Mouse (Mus musculus) liver, embryonic 14.5 days (tissue): ENCODE data around the gene Actr1a. TPM values are rescaled to one million over a fixed set of nuclear protein-coding genes. Genes with fewer than 3 reads are reported as not detected.

Experiments
- ATAC-seq: fragments of 200-750 bp; cut with Nextera tagmentation; 2 replicates; pipeline ENCODE4 v1.8.0; 2017; ENCODE audit warnings: moderate number of reproducible peaks, mild to moderate bottlenecking, moderate library complexity; ENCODE audit not compliant: insufficient read depth
- DNase-seq, 3 experiments: peaks; one replicate each; pipeline ENCODE4 v3.0.0-alpha.2; 2012 to 2013; ENCODE audit warnings: low read depth in 3 of 3, low spot score in 3 of 3
- H3K27ac ChIP-seq: fragments of 300-500 bp; sonication (generic); 2 replicates; pipeline ENCODE4 v1.5.1; 2014; ENCODE audit warnings: moderate library complexity, mild to moderate bottlenecking, control low read depth, inconsistent platforms
- H3K27me3 ChIP-seq: fragments of 300-500 bp; sonication (generic); 2 replicates; pipeline ENCODE4 v1.6.1; 2014; ENCODE audit warnings: mild to moderate bottlenecking, low read length, moderate library complexity; ENCODE audit not compliant: control insufficient read depth, insufficient read depth
- H3K36me3 ChIP-seq: fragments of 300-500 bp; sonication (generic); replicated peaks from 2 replicates; pipeline ENCODE4 v1.6.1; 2014; ENCODE audit warnings: low read depth; ENCODE audit not compliant: control insufficient read depth, insufficient read depth
- H3K4me1 ChIP-seq, 2 experiments: fragments of 200-500 bp in 1 of 2; fragments of 300-500 bp in 1 of 2; sonication (generic) in 1 of 2; replicated peaks; 2 replicates each; pipeline ENCODE4 v1.6.1; 2012 to 2014; ENCODE audit warnings: antibody characterized with exemption in 1 of 2, inconsistent platforms in 1 of 2, low read length in 1 of 2; ENCODE audit not compliant: control insufficient read depth in 2 of 2, insufficient read depth in 2 of 2
- H3K4me2 ChIP-seq: fragments of 300-500 bp; sonication (generic); 2 replicates; pipeline ENCODE4 v1.6.1; 2014; ENCODE audit warnings: low read depth, mild to moderate bottlenecking, control low read depth, moderate library complexity
- H3K4me3 ChIP-seq, 2 experiments: fragments of 200-500 bp in 1 of 2; fragments of 300-500 bp in 1 of 2; sonication (generic) in 1 of 2; 2 replicates each; pipeline ENCODE4 v1.5.1; 2012 to 2014; ENCODE audit warnings: low read depth in 2 of 2, low read length in 2 of 2, mild to moderate bottlenecking in 2 of 2, control low read depth in 1 of 2, inconsistent platforms in 1 of 2, moderate library complexity in 1 of 2; ENCODE audit not compliant: insufficient read depth in 1 of 2
- H3K9ac ChIP-seq: fragments of 300-500 bp; sonication (generic); replicated peaks from 2 replicates; pipeline ENCODE4 v1.6.1; 2014; ENCODE audit warnings: mild to moderate bottlenecking, control low read depth, moderate library complexity
- H3K9me3 ChIP-seq: fragments of 300-500 bp; sonication (generic); 2 replicates; pipeline ENCODE4 v1.6.1; 2016; ENCODE audit warnings: low read length, mixed read lengths; ENCODE audit not compliant: control insufficient read depth
- CTCF ChIP-seq: IDR thresholded peaks from 2 replicates; pipeline ENCODE4 v1.5.1; 2016; ENCODE audit warnings: antibody characterized with exemption, low read depth, control low read depth
- EP300 ChIP-seq: IDR thresholded peaks from 2 replicates; pipeline ENCODE4 v1.6.1; 2016; ENCODE audit warnings: antibody characterized with exemption, low read depth
- WGBS: fragments of 180-500 bp; shearing (Covaris S2); extraction: QIAGEN DNeasy Blood & Tissue Kit; methylation state at CpG from one replicate; pipeline ENCODE4 v1.1.7; 2014; ENCODE audit not compliant: insufficient replicate concordance; 5-methylcytosine and 5-hydroxymethylcytosine counted together
- polyA plus RNA-seq, 2 experiments: library from polyadenylated mRNA; depleted of rRNA in 1 of 2; stranded (reverse) in 1 of 2; unstranded in 1 of 2; fragments of >200 nt; fragmentation: Nextera tagmentation in 1 of 2; extraction: Ambion mirVana in 1 of 2; gene quantifications; 2 replicates each; pipeline versions ENCODE4 v1.2.1 to v1.2.3; 2012 to 2014

The Actr1a gene
- polyA plus RNA-seq, 2 experiments: 28.1 to 47.0 TPM

- Histone ChIP-seq H3K9ac (no peak overlapping the region), H3K9me3 (no peaks in the 10 kb centered on the region), H3K36me3 (no peaks in the 10 kb centered on the region), H3K4me1 (no peaks in the 10 kb centered on the region), H3K27ac (no peak overlapping the region), H3K4me2 (no peak overlapping the region), H3K4me3 (no peak overlapping the region), H3K27me3 (no peaks in the 10 kb centered on the region)
- TF ChIP-seq EP300: no peak
- no peak for TF ChIP-seq CTCF
- DNase-seq: no peak
- WGBS: 75% methylated on average over 2 of the region's 2 CpGs
- no peak for ATAC-seq
Measured at GRCm38 (mm10) chr19:46413969-46414368, 18.4 kb upstream of the Actr1a start.

- 72% methylated on average over 12 of the region's 12 CpGs for WGBS
- Histone ChIP-seq H3K9ac (no peak overlapping the region), H3K27me3 (no peaks in the 10 kb centered on the region), H3K4me1 (no peaks in the 10 kb centered on the region), H3K4me3 (no peak overlapping the region), H3K27ac (no peak overlapping the region), H3K4me2 (no peak overlapping the region), H3K9me3 (no peaks in the 10 kb centered on the region), H3K36me3 (no peaks in the 10 kb centered on the region)
- no peak for ATAC-seq
- no peak for DNase-seq
- TF ChIP-seq CTCF: no peak
- TF ChIP-seq EP300: no peak
Measured at GRCm38 (mm10) chr19:46412056-46412805, 16.7 kb upstream of the Actr1a start.

- Histone ChIP-seq H3K36me3 (no peaks in the 10 kb centered on the region; the same call in 1 of the 2 replicates), H3K9me3 (no peaks in the 10 kb centered on the region), H3K4me3 (no peak overlapping the region), H3K27ac (no peak overlapping the region), H3K27me3 (no peaks in the 10 kb centered on the region), H3K4me2 (no peak overlapping the region), H3K9ac (no peak overlapping the region), H3K4me1 (no peaks in the 10 kb centered on the region)
- TF ChIP-seq CTCF (no peak), EP300 (no peak)
- ATAC-seq (no peak), DNase-seq (no peak)
- 49% methylated on average over 3 of the region's 3 CpGs for WGBS
Measured at GRCm38 (mm10) chr19:46409506-46409905, 14.0 kb upstream of the Actr1a start.

- H3K9ac ChIP-seq: no peak overlapping the region
- DNase-seq (no peak), ATAC-seq (no peak)
- no peak overlapping the region; the same call in 1 of the 2 replicates for H3K27ac ChIP-seq
- no peaks in the 10 kb centered on the region for H3K27me3 ChIP-seq
- no peaks in the 10 kb centered on the region for H3K9me3 ChIP-seq
- no peak overlapping the region for H3K4me2 ChIP-seq
- whole genome bisulfite sequencing: 71% methylated on average over 8 of the region's 8 CpGs
- H3K4me3 ChIP-seq: no peak overlapping the region
- no peaks in the 10 kb centered on the region for H3K4me1 ChIP-seq
- no peaks in the 10 kb centered on the region; the same call in 1 of the 2 replicates for H3K36me3 ChIP-seq
- TF ChIP-seq EP300 (no peak), CTCF (no peak)
Measured at GRCm38 (mm10) chr19:46406592-46407386, 11.2 kb upstream of the Actr1a start.

GRCm38 (mm10) chr19:46404030-46404429 is 8.5 kb upstream of the Actr1a start:
- no peak for DNase-seq
- Histone ChIP-seq H3K4me1 (no peaks in the 10 kb centered on the region), H3K27me3 (no peaks in the 10 kb centered on the region), H3K4me3 (no peak overlapping the region), H3K36me3 (peaks cover 2% of the 10 kb centered on the region; the same call in 1 of the 2 replicates), H3K27ac (no peak overlapping the region), H3K9me3 (no peaks in the 10 kb centered on the region), H3K4me2 (no peak overlapping the region), H3K9ac (no peak overlapping the region)
- TF ChIP-seq CTCF (no peak), EP300 (no peak)
- 95% methylated on average over 1 of the region's 1 CpGs for WGBS
- ATAC-seq: no peak
